Mouse (Mus musculus) heart, embryonic 12.5 days (tissue): Measurements from ENCODE around the gene Naf1. TPM values are rescaled to one million over a fixed set of nuclear protein-coding genes. Genes with fewer than 3 reads are reported as not detected.

ENCODE experiments used
- ATAC-seq: fragments of 200-750 bp; cut with Nextera tagmentation; 2 replicates; pipeline ENCODE4 v1.8.0; 2017; ENCODE audit warnings: moderate TSS enrichment, moderate library complexity; ENCODE audit not compliant: insufficient number of reproducible peaks, low FRiP score
- H3K27ac ChIP-seq: fragments of 300-500 bp; sonication (generic); 2 replicates; pipeline ENCODE4 v1.5.1; 2016; ENCODE audit warnings: mild to moderate bottlenecking, moderate library complexity; ENCODE audit not compliant: poor library complexity, severe bottlenecking
- H3K27me3 ChIP-seq: fragments of 300-500 bp; sonication (generic); replicated peaks from 2 replicates; pipeline ENCODE4 v1.6.1; 2016; ENCODE audit warnings: mild to moderate bottlenecking, moderate library complexity
- H3K36me3 ChIP-seq: fragments of 300-500 bp; sonication (generic); 2 replicates; pipeline ENCODE4 v1.6.1; 2016; ENCODE audit warnings: mild to moderate bottlenecking, moderate library complexity
- H3K4me1 ChIP-seq: fragments of 300-500 bp; sonication (generic); replicated peaks from 2 replicates; pipeline ENCODE4 v1.6.1; 2016; ENCODE audit warnings: mild to moderate bottlenecking
- H3K4me2 ChIP-seq: fragments of 300-500 bp; sonication (generic); 2 replicates; pipeline ENCODE4 v1.6.1; 2016; ENCODE audit warnings: mild to moderate bottlenecking, moderate library complexity
- H3K4me3 ChIP-seq: fragments of 300-500 bp; sonication (generic); 2 replicates; pipeline ENCODE4 v1.5.1; 2016; ENCODE audit warnings: mild to moderate bottlenecking
- H3K9ac ChIP-seq: fragments of 300-500 bp; sonication (generic); 2 replicates; pipeline ENCODE4 v1.6.1; 2016; ENCODE audit warnings: mild to moderate bottlenecking, moderate library complexity
- H3K9me3 ChIP-seq: fragments of 300-500 bp; sonication (generic); replicated peaks from 2 replicates; pipeline ENCODE4 v1.6.1; 2016; ENCODE audit warnings: mild to moderate bottlenecking, moderate library complexity
- WGBS: fragments of 180-500 bp; shearing (Covaris S2); methylation state at CpG from one replicate; pipeline ENCODE4 v1.1.7; 2016; 5-methylcytosine and 5-hydroxymethylcytosine counted together
- polyA plus RNA-seq: library from polyadenylated mRNA; unstranded; fragments of >200 nt; fragmentation: Nextera tagmentation; extraction: Ambion mirVana; gene quantifications from 2 replicates; pipeline ENCODE4 v1.2.1, GENCODE M21; 2016

Naf1 gene
- polyA plus RNA-seq = 2.9 and 3.6 TPM in 2 replicates

GRCm38 (mm10) chr8:66860023-66860422 is at the start of gene Naf1:
Naf1 (plus strand) TSS chr8:66860217.
- H3K4me3 ChIP-seq = peak within 1 kb of the TSS; percentile 73
- H3K4me2 ChIP-seq = peak within 1 kb of the TSS; percentile 89
- no peaks in the 10 kb centered on the region for H3K36me3 ChIP-seq
- no peaks in the 10 kb centered on the region for H3K9me3 ChIP-seq
- H3K27ac ChIP-seq = peak within 1 kb of the TSS; percentile 46; the same call in 1 of the 2 replicates
- peak; percentile 94 for ATAC-seq
- peaks cover 14% of the 10 kb centered on the region for H3K4me1 ChIP-seq
- under 1% methylated on average over 37 of the region's 37 CpGs for WGBS
- H3K27me3 ChIP-seq = no peaks in the 10 kb centered on the region
- peak within 1 kb of the TSS; percentile 93 for H3K9ac ChIP-seq

- WGBS = under 1% methylated on average over 46 of the region's 46 CpGs
- peak overlapping the region; percentile 89 for H3K4me2 ChIP-seq
- peaks cover 14% of the 10 kb centered on the region for H3K4me1 ChIP-seq
- peak overlapping the region; percentile 73 for H3K4me3 ChIP-seq
- no peaks in the 10 kb centered on the region for H3K36me3 ChIP-seq
- H3K9me3 ChIP-seq = no peaks in the 10 kb centered on the region
- no peak overlapping the region for H3K27ac ChIP-seq
- ATAC-seq = peak; percentile 56
- peak overlapping the region; percentile 93 for H3K9ac ChIP-seq
- H3K27me3 ChIP-seq = no peaks in the 10 kb centered on the region
Observed at GRCm38 (mm10) chr8:66860921-66861588, 1.0 kb downstream of the Naf1 start.

GRCm38 (mm10) chr8:66861589-66862500 is 1.8 kb downstream of the Naf1 start:
- H3K27me3 ChIP-seq = no peaks in the 10 kb centered on the region
- WGBS = 47% methylated on average over 5 of the region's 5 CpGs
- no peak overlapping the region for H3K27ac ChIP-seq
- peaks cover 14% of the 10 kb centered on the region for H3K4me1 ChIP-seq
- H3K36me3 ChIP-seq = peaks cover 4% of the 10 kb centered on the region
- 0 out of 2 replicates have a peak overlapping the region, but pooled peaks have one; percentile 93 for H3K9ac ChIP-seq
- H3K9me3 ChIP-seq = no peaks in the 10 kb centered on the region
- peak overlapping the region; percentile 73 for H3K4me3 ChIP-seq
- H3K4me2 ChIP-seq = peak overlapping the region; percentile 89
- ATAC-seq = no peak

- H3K4me1 ChIP-seq = peaks cover 14% of the 10 kb centered on the region
- no peaks in the 10 kb centered on the region for H3K27me3 ChIP-seq
- no peak overlapping the region for H3K9ac ChIP-seq
- H3K4me2 ChIP-seq = no peak overlapping the region
- H3K36me3 ChIP-seq = peaks cover 7% of the 10 kb centered on the region
- no peak overlapping the region for H3K4me3 ChIP-seq
- H3K27ac ChIP-seq = no peak overlapping the region
- no peak for ATAC-seq
- H3K9me3 ChIP-seq = no peaks in the 10 kb centered on the region
- 94% methylated on average over 3 of the region's 3 CpGs for WGBS
Observed at GRCm38 (mm10) chr8:66863761-66864160, 3.7 kb downstream of the Naf1 start.

GRCm38 (mm10) chr8:66865120-66865519 is 5.1 kb downstream of the Naf1 start:
- no peak for ATAC-seq
- Histone ChIP-seq H3K4me1 (peaks cover 14% of the 10 kb centered on the region), H3K27ac (no peak overlapping the region), H3K9ac (no peak overlapping the region), H3K4me3 (no peak overlapping the region), H3K4me2 (no peak overlapping the region), H3K9me3 (no peaks in the 10 kb centered on the region), H3K27me3 (no peaks in the 10 kb centered on the region), H3K36me3 (peaks cover 7% of the 10 kb centered on the region)
- 53% methylated on average over 1 of the region's 1 CpGs for WGBS

- Histone ChIP-seq H3K36me3 (peaks cover 7% of the 10 kb centered on the region), H3K27ac (no peak overlapping the region), H3K27me3 (no peaks in the 10 kb centered on the region), H3K4me3 (no peak overlapping the region), H3K9ac (no peak overlapping the region), H3K4me2 (no peak overlapping the region), H3K4me1 (no peaks in the 10 kb centered on the region), H3K9me3 (no peaks in the 10 kb centered on the region)
- no peak for ATAC-seq
- 63% methylated on average over 3 of the region's 3 CpGs for WGBS
Observed at GRCm38 (mm10) chr8:66867679-66868078, 7.7 kb downstream of the Naf1 start.

- H3K9ac ChIP-seq = no peak overlapping the region
- no peak overlapping the region for H3K27ac ChIP-seq
- H3K27me3 ChIP-seq = no peaks in the 10 kb centered on the region
- no peaks in the 10 kb centered on the region for H3K4me1 ChIP-seq
- H3K4me3 ChIP-seq = no peak overlapping the region
- no peak for ATAC-seq
- H3K9me3 ChIP-seq = no peaks in the 10 kb centered on the region
- peaks cover 7% of the 10 kb centered on the region for H3K36me3 ChIP-seq
- WGBS = 21% methylated on average over 1 of the region's 1 CpGs
- no peak overlapping the region for H3K4me2 ChIP-seq
Observed at GRCm38 (mm10) chr8:66869211-66869932, 9.4 kb downstream of the Naf1 start.

- 60% methylated on average over 1 of the region's 1 CpGs for WGBS
- H3K9ac ChIP-seq = no peak overlapping the region
- H3K36me3 ChIP-seq = 0 out of 2 replicates have a peak, but pooled peaks cover 3% of the 10 kb centered on the region
- H3K9me3 ChIP-seq = no peaks in the 10 kb centered on the region
- H3K4me3 ChIP-seq = no peak overlapping the region
- H3K27ac ChIP-seq = no peak overlapping the region
- H3K4me2 ChIP-seq = no peak overlapping the region
- H3K27me3 ChIP-seq = no peaks in the 10 kb centered on the region
- ATAC-seq = no peak
- H3K4me1 ChIP-seq = no peaks in the 10 kb centered on the region
Observed at GRCm38 (mm10) chr8:66883866-66884265, 23.8 kb downstream of the Naf1 start.

GRCm38 (mm10) chr8:66891879-66892278 is 31.9 kb downstream of the Naf1 start:
- no peak for ATAC-seq
- Histone ChIP-seq H3K36me3 (peaks cover 6% of the 10 kb centered on the region; the same call in 1 of the 2 replicates), H3K4me3 (no peak overlapping the region), H3K9me3 (no peaks in the 10 kb centered on the region), H3K9ac (no peak overlapping the region), H3K4me1 (no peaks in the 10 kb centered on the region), H3K27me3 (no peaks in the 10 kb centered on the region), H3K4me2 (no peak overlapping the region), H3K27ac (no peak overlapping the region)
- WGBS = 82% methylated on average over 2 of the region's 2 CpGs

- Histone ChIP-seq H3K4me1 (peaks cover 16% of the 10 kb centered on the region), H3K27me3 (no peaks in the 10 kb centered on the region), H3K36me3 (no peaks in the 10 kb centered on the region), H3K9ac (no peak overlapping the region), H3K9me3 (no peaks in the 10 kb centered on the region), H3K4me2 (no peak overlapping the region), H3K4me3 (no peak overlapping the region), H3K27ac (no peak overlapping the region)
- 0 out of 2 replicates have a peak, but pooled peaks have one; percentile 53 for ATAC-seq
- 45% methylated on average over 2 of the region's 2 CpGs for WGBS
Observed at GRCm38 (mm10) chr8:66905000-66905399, 45.0 kb downstream of the Naf1 start.

GRCm38 (mm10) chr8:66905557-66905956 is 45.5 kb downstream of the Naf1 start:
- H3K27me3 ChIP-seq = no peaks in the 10 kb centered on the region
- no peak overlapping the region for H3K27ac ChIP-seq
- peaks cover 16% of the 10 kb centered on the region for H3K4me1 ChIP-seq
- WGBS = 81% methylated on average over 4 of the region's 4 CpGs
- no peaks in the 10 kb centered on the region for H3K36me3 ChIP-seq
- H3K4me3 ChIP-seq = no peak overlapping the region
- H3K4me2 ChIP-seq = no peak overlapping the region
- no peak overlapping the region for H3K9ac ChIP-seq
- ATAC-seq = no peak
- H3K9me3 ChIP-seq = no peaks in the 10 kb centered on the region
